Mouse (Mus musculus) thymus, postnatal 14 days (tissue): Measurements from ENCODE around the gene Anxa9.
A peak's percentile ranks its signal among the peaks of the same experiment; 100 is the strongest.

Experiments used
- DNase-seq: peaks from one replicate; pipeline ENCODE4 v3.0.0; 2021

Gene Anxa9

GRCm38 (mm10) chr3:95282865-95283588, 23.9 kb downstream of the Anxa9 start:
- peak; percentile 63 for DNase-seq

- peak; percentile 66 for DNase-seq
These were observed 24.6 kb downstream of the Anxa9 start for GRCm38 (mm10) chr3:95282381-95282864.

DNA sequence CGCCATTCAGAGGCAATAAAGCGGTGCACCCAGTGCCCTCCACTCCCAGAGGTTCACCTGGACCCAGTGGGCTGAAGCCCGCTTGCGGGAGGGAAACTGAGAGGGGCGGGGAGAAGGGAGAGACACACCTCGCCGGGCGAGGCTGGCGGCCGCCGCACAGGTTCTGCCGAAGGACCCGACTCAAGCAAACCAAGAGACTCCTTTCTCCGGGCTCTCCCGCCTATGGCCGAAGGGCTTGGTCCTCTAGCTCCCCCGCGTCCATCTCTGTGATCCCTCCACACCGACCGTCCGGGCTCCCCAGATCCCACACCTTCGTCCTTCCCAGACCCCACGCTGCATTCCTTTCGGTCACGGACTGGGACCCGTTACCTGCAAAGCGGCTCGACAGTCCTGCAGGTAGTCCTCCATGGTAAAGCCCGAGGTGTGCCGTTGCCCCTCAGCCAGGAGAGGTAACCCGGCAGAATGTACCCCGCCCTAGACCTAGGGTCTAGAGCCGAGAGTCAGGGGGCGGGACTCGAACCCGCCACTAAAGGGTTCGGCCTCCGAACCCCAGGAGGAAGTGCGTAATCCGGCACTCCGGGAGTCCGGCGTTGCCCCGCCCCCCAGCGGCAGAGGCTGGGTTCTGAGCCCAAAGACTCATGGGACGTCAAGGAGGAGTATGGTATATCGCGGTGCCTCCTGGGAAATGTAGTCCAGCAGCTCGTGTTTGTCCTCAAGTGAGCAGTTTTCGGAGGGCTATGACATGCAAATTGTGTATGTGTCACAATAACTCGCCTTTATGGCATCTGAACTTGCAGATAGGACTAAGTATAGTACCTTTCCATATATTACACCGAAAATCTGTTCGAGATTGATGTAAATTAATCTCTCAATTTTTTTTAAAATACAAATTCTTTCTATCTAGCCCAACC, 25.5 kb downstream of the Anxa9 start, which contains the start of the genes Mindy1 and Prune1:
Gene Mindy1 (plus strand): TSS at position 130 of the 911 bp plus-strand sequence.
Gene Prune1 (minus strand): TSS at position 861 of the 911 bp plus-strand sequence.
- peak; percentile 100 for DNase-seq

DNA sequence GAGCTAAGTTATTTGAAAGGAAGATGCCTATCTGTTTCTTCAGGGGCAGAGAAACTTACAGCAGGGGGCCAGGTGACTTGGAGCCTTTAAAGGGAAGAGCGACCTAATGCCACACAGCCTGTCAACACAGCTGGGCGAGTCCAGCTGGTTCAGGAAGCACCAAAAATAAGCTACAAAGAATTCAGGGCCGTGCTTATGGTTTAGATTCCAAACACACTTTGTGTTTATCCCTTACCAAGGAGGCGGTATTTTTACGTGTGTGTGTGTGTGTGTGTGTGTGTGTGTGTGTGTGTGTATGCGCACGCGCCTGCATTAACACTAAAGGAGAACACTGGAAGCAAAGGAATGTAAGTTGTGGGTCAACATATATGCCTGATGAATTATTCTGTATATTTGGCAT, 26.2 kb downstream of the Anxa9 start:
- DNase-seq: no peak

GRCm38 (mm10) chr3:95277149-95277551, 29.8 kb downstream of the Anxa9 start:
- DNase-seq: no peak

GRCm38 (mm10) chr3:95276428-95276934, 30.5 kb downstream of the Anxa9 start:
- no peak for DNase-seq

- DNase-seq: no peak
These were observed 31.8 kb downstream of the Anxa9 start for GRCm38 (mm10) chr3:95275161-95275560.

DNA sequence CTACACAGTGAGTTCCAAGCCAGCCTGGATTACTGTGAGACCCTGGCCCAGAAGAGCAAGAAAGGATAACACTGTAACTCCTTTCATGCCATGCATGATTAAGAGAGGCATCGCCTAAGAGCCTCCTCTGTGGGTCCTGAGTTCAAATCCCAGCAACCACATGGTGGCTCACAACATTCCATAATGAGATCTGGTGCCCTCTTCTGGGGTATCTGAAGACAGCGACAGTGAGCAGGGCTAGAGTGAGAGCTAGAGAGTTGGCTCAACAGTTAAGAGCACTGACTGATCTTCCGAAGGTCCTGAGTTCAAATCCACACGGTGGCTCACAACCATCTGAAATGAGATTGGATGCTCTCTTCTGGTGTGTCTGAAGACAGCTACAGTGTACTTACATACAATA, 32.5 kb downstream of the Anxa9 start:
- DNase-seq: no peak

GRCm38 (mm10) chr3:95273471-95273870, 33.5 kb downstream of the Anxa9 start:
- no peak for DNase-seq

GRCm38 (mm10) chr3:95270766-95271364, 36.1 kb downstream of the Anxa9 start:
- DNase-seq: no peak

DNA sequence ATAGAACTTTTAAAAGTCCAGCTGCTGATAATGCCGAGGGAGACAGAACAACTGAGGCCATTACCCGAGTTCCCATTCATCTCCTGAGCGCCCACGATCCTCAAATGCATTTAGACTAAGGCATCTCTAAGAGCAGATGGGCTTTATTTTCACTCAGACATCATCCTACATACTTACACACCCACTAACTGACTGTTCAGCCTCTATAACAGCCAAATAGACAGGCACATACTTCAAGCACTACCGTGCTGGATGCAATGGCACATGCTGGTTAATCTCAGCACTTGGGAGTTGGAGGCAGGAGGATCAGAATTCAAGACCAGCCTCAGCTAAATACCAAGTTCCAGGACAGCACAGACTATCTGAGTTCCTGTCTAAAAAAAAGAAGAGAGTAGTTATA, 37.2 kb downstream of the Anxa9 start:
- no peak for DNase-seq

- DNase-seq: no peak
These were observed 39.1 kb downstream of the Anxa9 start for GRCm38 (mm10) chr3:95267855-95268254.

DNA sequence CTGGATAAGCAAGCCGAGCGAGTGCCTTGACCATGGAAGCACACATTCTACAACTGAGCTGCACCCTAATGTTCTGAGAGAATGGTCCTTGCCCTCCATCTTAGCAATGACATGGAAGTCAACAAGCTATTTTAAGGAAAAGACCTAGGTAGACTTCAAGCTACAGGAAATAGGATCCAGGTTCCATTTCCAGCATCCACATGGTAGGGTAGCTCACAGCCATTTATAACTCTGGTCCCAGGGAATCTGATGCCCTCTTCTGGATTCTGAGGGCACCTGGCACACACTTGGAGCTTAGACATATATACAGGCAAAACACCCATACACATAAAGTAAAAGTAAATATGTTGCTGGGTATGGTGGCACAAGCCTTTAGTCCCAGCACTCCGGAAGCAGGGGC, 40.9 kb downstream of the Anxa9 start:
- no peak for DNase-seq

DNA sequence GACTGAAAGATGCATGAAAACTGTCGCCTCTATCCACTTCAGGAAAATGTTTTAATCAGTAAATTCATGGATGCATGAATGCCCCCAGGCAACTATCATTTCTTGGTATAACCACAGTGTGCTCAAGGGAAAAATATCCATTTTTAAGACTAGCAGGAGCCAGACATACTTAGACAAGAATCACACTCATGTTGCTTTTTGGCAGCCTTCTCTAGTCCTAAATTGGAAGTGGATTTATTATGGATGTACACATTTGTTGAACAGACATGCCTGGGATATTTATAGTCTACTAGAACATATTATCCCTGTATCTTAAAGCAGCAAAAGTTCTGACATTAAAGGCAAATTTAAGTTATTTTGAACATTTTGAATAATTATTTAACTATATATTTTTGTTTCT, 42.3 kb downstream of the Anxa9 start:
- DNase-seq: no peak

DNA sequence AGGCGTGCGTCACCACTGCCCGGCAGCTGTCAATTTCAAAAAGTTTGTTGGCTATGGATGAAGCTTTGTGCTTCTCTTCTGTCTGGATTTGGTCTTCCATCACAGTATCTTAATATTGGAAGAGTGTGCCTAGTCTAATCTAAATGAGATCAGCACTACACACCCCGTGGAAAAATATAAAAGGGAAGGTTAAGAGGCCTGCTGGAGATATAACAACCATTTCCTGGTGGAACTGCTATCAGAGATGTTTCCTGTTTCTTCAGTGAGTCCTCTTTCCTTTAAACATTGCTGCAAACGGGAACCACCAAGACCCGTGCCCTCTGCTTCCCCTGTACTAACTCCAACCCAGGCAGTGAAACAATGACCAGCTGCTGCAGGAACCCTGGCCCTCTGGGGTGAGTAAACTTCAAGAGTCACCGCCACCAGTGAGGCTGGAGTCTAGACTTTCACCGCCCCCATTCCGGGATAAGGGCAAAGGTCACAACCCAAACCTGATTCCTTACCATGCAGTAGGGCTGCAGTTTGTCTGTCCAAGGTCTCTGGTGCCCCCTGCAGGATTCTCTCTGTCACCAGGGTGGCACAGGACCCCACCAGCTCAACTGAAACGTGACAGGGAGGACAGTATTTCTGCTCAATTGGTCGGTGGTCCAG, 43.8 kb downstream of the Anxa9 start:
- peak; percentile 86 for DNase-seq

- DNase-seq: no peak
These were observed 45.0 kb downstream of the Anxa9 start for GRCm38 (mm10) chr3:95261975-95262374.

GRCm38 (mm10) chr3:95256931-95257330, 50.0 kb downstream of the Anxa9 start:
- no peak for DNase-seq

- no peak for DNase-seq
These were observed 56.1 kb downstream of the Anxa9 start, which contains the start of gene Bnipl for GRCm38 (mm10) chr3:95250783-95251424. Gene Bnipl (minus strand): TSS chr3:95251193.

DNA sequence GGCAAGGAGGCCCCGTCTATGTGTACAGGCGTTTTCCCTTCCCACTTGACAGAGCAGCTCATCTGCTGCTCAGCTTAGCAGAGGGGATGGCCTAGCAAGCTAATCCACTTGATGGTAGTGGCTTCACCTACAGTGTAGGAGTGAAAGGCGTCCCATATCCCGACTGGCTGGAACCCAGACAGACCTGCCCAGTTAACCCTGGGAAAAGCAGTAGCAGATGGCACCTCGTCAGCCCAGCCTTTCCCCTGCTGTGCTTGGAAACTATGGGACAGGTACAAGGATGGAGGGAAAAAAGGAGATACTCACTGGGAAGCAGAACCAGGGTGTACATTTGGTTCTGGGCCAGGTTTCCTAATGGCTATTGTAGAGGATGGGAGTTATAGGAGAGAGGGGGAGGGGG, 56.6 kb downstream of the Anxa9 start:
- DNase-seq: no peak

DNA sequence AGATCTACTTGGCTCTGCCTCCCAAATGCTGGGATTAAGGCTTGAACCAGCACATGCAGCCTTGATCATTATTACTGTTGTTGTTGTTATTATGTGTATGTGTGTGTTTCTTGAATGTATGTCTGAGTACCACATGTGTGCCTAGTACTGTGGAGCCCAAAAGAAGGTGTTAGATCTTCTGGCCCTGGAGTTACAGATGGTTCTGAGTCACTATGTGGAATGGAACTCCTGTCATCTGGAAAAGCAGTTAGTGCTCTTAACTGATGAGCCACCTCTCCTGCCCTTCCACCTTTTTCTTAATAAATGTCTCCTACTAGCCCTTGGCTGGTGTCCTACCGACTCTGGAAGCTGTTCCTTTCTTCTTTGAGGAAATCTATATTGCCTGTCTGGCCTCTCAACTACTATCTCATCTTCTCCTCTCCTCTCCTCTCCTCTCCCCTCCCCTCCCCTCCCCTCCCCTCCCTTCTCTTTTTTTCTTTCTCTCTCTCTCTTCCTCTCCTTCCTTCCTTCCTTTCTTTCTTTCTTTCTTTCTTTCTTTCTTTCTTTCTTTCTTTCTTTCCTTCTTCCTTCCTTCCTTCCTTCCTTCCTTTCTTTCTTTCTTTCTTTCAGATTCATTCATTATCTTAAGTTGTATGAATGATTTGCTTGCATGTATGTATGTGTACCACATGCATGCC, 59.2 kb downstream of the Anxa9 start:
- DNase-seq: no peak
